Mouse (Mus musculus): ENCODE data around the gene Hba-a2.
"Not testable (repeated sequence)": the region's sequence is repeated elsewhere in the genome, so short reads cannot be mapped to it uniquely, and the experiment has no call there.

DNA sequence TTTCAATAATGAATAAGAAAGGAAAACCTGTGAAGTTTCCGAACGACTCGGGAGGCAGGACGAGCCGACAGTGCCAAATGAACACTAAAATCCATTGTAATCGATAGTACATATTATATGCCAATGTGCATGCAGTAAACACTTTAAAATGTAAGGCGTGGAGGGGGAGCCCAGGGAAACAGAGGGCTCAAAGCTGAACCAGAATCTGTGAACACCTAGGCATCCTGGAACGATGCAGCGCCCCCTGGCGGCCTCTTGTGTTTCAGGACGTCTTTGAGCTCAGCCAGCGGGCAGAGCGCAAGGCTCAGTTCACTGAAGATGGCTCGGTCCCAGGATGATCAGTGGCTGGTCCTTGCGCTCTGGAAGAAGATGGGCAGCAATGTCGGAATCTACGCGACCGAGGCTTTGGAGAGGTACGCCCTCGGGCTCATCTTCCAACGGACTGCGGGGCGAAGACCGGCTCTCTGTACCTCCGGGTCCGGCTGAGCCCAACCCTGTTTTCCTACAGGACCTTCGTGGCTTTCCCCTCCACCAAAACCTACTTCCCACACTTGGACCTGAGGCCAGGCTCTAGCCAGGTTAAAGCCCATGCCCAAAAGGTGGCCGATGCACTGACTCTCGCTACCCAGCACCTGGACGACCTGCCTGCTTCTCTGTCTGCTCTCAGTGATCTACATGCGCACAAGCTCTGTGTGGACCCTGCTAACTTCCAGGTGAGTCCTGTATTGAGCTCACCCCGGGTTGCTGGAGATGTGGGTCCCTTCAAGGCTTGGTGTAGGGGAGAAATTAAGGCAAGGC is 9.4 kb upstream of the Hba-a2 start, which contains the start of gene Hbq1b:
- TF ChIP-seq CTCF (IDR thresholded peaks at IDR 0.05; ENCODE audit: low read depth, low read length): peak; percentile 39; the same call in 1 of the 2 replicates
- TF ChIP-seq GATA1 (IDR thresholded peaks at IDR 0.05; ENCODE audit: borderline replicate concordance, low read length): not testable (repeated sequence)
